Mouse (Mus musculus) CH12.LX (cell line): Measurements from ENCODE around the gene Abracl. TPM values are rescaled to one million over a fixed set of nuclear protein-coding genes. Genes with fewer than 3 reads are reported as not detected.
A peak's percentile ranks its signal among the peaks of the same experiment; 100 is the strongest.

ENCODE experiments used
- DNase-seq: peaks from one replicate; pipeline ENCODE4 v3.0.0-alpha.2; 2013; ENCODE audit errors: extremely low read depth
- H3K27ac ChIP-seq: 2 replicates; pipeline ENCODE4 v1.5.1; 2012; ENCODE audit warnings: low read depth, mild to moderate bottlenecking, control low read depth, moderate library complexity; ENCODE audit not compliant: insufficient read depth
- H3K27me3 ChIP-seq: replicated peaks from 2 replicates; pipeline ENCODE3; 2012; ENCODE audit warnings: inconsistent platforms
- H3K36me3 ChIP-seq, 2 experiments: replicated peaks in 1 of 2; 2 replicates each; pipeline versions ENCODE3 to v1.6.1; 2012; ENCODE audit warnings: inconsistent platforms in 1 of 2, low read length in 1 of 2, mild to moderate bottlenecking in 1 of 2, mixed read lengths in 1 of 2, moderate library complexity in 1 of 2; ENCODE audit not compliant: control insufficient read depth in 1 of 2, insufficient read depth in 1 of 2
- H3K4me1 ChIP-seq, 2 experiments: 2 replicates each; pipeline ENCODE4 v1.6.1; 2012; ENCODE audit warnings: inconsistent platforms in 1 of 2, moderate library complexity in 1 of 2; ENCODE audit not compliant: insufficient read depth in 2 of 2, control insufficient read depth in 1 of 2
- H3K4me2 ChIP-seq: 2 replicates; pipeline ENCODE4 v1.6.1; 2012; ENCODE audit warnings: low read depth, mild to moderate bottlenecking, control low read depth; ENCODE audit not compliant: poor library complexity, insufficient read depth, severe bottlenecking
- H3K4me3 ChIP-seq, 3 experiments: fragments of 150-350 bp in 1 of 3; sonication (generic) in 1 of 3; replicated peaks in 1 of 3; 2 replicates each; pipeline versions ENCODE3 to v1.5.1; 2011 to 2012; ENCODE audit warnings: low read depth in 2 of 3, low read length in 2 of 3, mild to moderate bottlenecking in 2 of 3, moderate library complexity in 2 of 3, control low read depth in 1 of 3, improper control_type of control experiment in 1 of 3, inconsistent platforms in 1 of 3, mixed read lengths in 1 of 3; ENCODE audit not compliant: poor library complexity in 1 of 3
- H3K79me2 ChIP-seq: replicated peaks from 2 replicates; pipeline ENCODE4 v1.6.1; 2012; ENCODE audit warnings: mild to moderate bottlenecking, moderate library complexity; ENCODE audit not compliant: control insufficient read depth, poor library complexity, insufficient read depth, severe bottlenecking; ENCODE audit errors: extremely low read depth
- H3K9ac ChIP-seq: 2 replicates; pipeline ENCODE4 v1.6.1; 2012; ENCODE audit warnings: low read depth, mild to moderate bottlenecking, control low read depth, moderate library complexity; ENCODE audit not compliant: insufficient read depth
- H3K9me3 ChIP-seq: replicated peaks from 2 replicates; pipeline ENCODE3; 2012; ENCODE audit warnings: low read length, inconsistent platforms, mixed read lengths
- ETS1 ChIP-seq: conservative IDR thresholded peaks from 2 replicates; pipeline ENCODE4 v1.6.1; 2012; ENCODE audit warnings: low read depth, mild to moderate bottlenecking, inconsistent platforms, low read length, improper control_type of control experiment, moderate library complexity
- HCFC1 ChIP-seq: IDR thresholded peaks from 2 replicates; pipeline ENCODE4 v1.6.1; 2012; ENCODE audit warnings: low read depth, mild to moderate bottlenecking, inconsistent platforms, low read length, improper control_type of control experiment
- JUND ChIP-seq: conservative IDR thresholded peaks from 2 replicates; pipeline ENCODE4 v1.6.1; 2011; ENCODE audit warnings: low read depth, low read length, improper control_type of control experiment
- MAFK ChIP-seq: IDR thresholded peaks from 2 replicates; pipeline ENCODE4 v1.6.1; 2011; ENCODE audit warnings: low read length, improper control_type of control experiment; ENCODE audit not compliant: insufficient replicate concordance
- TCF12 ChIP-seq: IDR thresholded peaks from 2 replicates; pipeline ENCODE4 v1.6.1; 2014; ENCODE audit warnings: low read depth, mild to moderate bottlenecking, inconsistent platforms, low read length, improper control_type of control experiment
- UBTF ChIP-seq: IDR thresholded peaks from 2 replicates; pipeline ENCODE4 v1.6.1; 2012; ENCODE audit warnings: low read depth, mild to moderate bottlenecking, inconsistent platforms, low read length, improper control_type of control experiment, moderate library complexity
- USF1 ChIP-seq: IDR thresholded peaks from 2 replicates; pipeline ENCODE4 v1.6.1; 2014; ENCODE audit warnings: low read depth, mild to moderate bottlenecking, inconsistent platforms, low read length, improper control_type of control experiment
- ZKSCAN1 ChIP-seq: IDR thresholded peaks from 2 replicates; pipeline ENCODE4 v1.6.1; 2012; ENCODE audit warnings: low read depth, inconsistent platforms, low read length, improper control_type of control experiment, borderline replicate concordance
- dilution Hi-C: fragments of 300-500 bp; cut with MboI; formaldehyde crosslinking; loops from 2 replicates; pipeline ENCODE4 v1.14.3; 2020; ENCODE audit warnings: low sequenced_read_pairs; ENCODE audit not compliant: extremely low pct_unique_long_range_greater_than_20kb, extremely low pct_ligation_motif_present
- in situ Hi-C: fragments of 300-500 bp; cut with MboI; formaldehyde crosslinking; loops from 3 replicates; pipeline ENCODE4 v1.14.3; 2019; ENCODE audit warnings: low sequenced_read_pairs, low pct_ligation_motif_present, low pct_unique_long_range_greater_than_20kb, mixed read lengths
- polyA plus RNA-seq: library from polyadenylated mRNA; unstranded; fragments of >175 nt; gene quantifications from 2 replicates; pipeline ENCODE4 v1.2.1, GENCODE M21; 2012; ENCODE audit warnings: low read depth; ENCODE audit not compliant: insufficient read length
- total RNA-seq, 2 experiments: library from RNA; depleted of rRNA; stranded (reverse); fragments of 300-350 nt in 1 of 2; fragments of >200 nt in 1 of 2; gene quantifications; 2 replicates each; pipeline ENCODE4 v1.2.3; 2012 to 2014

Gene Abracl
- total and polyA plus RNA-seq, 3 experiments: 86.1 to 226 (median 166) TPM

GRCm38 (mm10) chr10:18020846-18021245, 2.2 kb downstream of the Abracl start:
- Histone ChIP-seq H3K36me3 (peaks cover 8 to 30% of the 10 kb centered on the region in 2 experiments), H3K79me2 (peaks cover 20% of the 10 kb centered on the region), H3K27ac (no peak overlapping the region), H3K27me3 (no peaks in the 10 kb centered on the region), H3K9me3 (peaks cover 5% of the 10 kb centered on the region), H3K4me1 (peaks cover 2 to 22% of the 10 kb centered on the region in 2 experiments), H3K4me2 (no peak overlapping the region), H3K4me3 (no peak overlapping the region), H3K9ac (0 out of 2 replicates have a peak overlapping the region, but pooled peaks have one; percentile 34)
- in situ Hi-C loops (no loop called here), dilution Hi-C loops (no loop called here)
- TF ChIP-seq UBTF: no peak
- DNase-seq: no peak

- H3K27ac ChIP-seq: no peak overlapping the region
- H3K9me3 ChIP-seq: peaks cover 5% of the 10 kb centered on the region
- H3K27me3 ChIP-seq: no peaks in the 10 kb centered on the region
- H3K36me3 ChIP-seq: peaks cover 8 to 31% of the 10 kb centered on the region in 2 experiments
- DNase-seq: no peak
- H3K4me2 ChIP-seq: peak overlapping the region; percentile 49; the same call in 1 of the 2 replicates
- no peak overlapping the region for H3K4me3 ChIP-seq
- no peak overlapping the region for H3K9ac ChIP-seq
- dilution Hi-C loops: no loop called here
- in situ Hi-C loops: no loop called here
- no peak for TF ChIP-seq UBTF
- TF ChIP-seq USF1: no peak
- no peak for TF ChIP-seq TCF12
- TF ChIP-seq MAFK: no peak
- TF ChIP-seq HCFC1: no peak
- TF ChIP-seq JUND: no peak
- TF ChIP-seq ETS1: no peak
- H3K79me2 ChIP-seq: peaks cover 20% of the 10 kb centered on the region
- peaks cover 2 to 22% of the 10 kb centered on the region in 2 experiments for H3K4me1 ChIP-seq
Observed at GRCm38 (mm10) chr10:18020443-18020842, 2.6 kb downstream of the Abracl start.

GRCm38 (mm10) chr10:18011761-18012160, 11.3 kb downstream of the Abracl start:
- Histone ChIP-seq H3K4me3 (no peak overlapping the region), H3K9ac (no peak overlapping the region), H3K79me2 (no peaks in the 10 kb centered on the region), H3K27me3 (no peaks in the 10 kb centered on the region), H3K4me1 (peaks cover 0 to 3% of the 10 kb centered on the region in 2 experiments; a peak in 2 of 4 replicates), H3K9me3 (no peaks in the 10 kb centered on the region), H3K27ac (no peak overlapping the region), H3K4me2 (no peak overlapping the region), H3K36me3 (peaks cover 9 to 47% of the 10 kb centered on the region in 2 experiments)
- TF ChIP-seq ZKSCAN1: no peak
- in situ Hi-C loops (no loop called here), dilution Hi-C loops (no loop called here)
- DNase-seq: no peak
